Mouse (Mus musculus) brown adipose tissue, adult 24 weeks (tissue): ENCODE measurements around the gene Olfr328. TPM values are rescaled to one million over a fixed set of nuclear protein-coding genes. Genes with fewer than 3 reads are reported as not detected.
"Not testable (repeated sequence)": the region's sequence is repeated elsewhere in the genome, so short reads cannot be mapped to it uniquely, and the experiment has no call there.

Experiments used
- H3K27ac ChIP-seq: fragments of 200-500 bp; replicated peaks from 2 replicates; pipeline ENCODE4 v1.5.1; 2012; ENCODE audit warnings: low read depth, mild to moderate bottlenecking, low read length
- H3K4me1 ChIP-seq: fragments of 200-500 bp; 2 replicates; pipeline ENCODE4 v1.6.1; 2012; ENCODE audit warnings: low read length, mixed read lengths; ENCODE audit not compliant: control insufficient read depth, insufficient read depth, insufficient read length
- H3K4me3 ChIP-seq: fragments of 200-500 bp; 2 replicates; pipeline ENCODE4 v1.5.1; 2012; ENCODE audit warnings: low read depth, mild to moderate bottlenecking, low read length, moderate library complexity; ENCODE audit not compliant: insufficient read depth
- polyA plus RNA-seq: library from polyadenylated mRNA; stranded (reverse); fragments of >200 nt; gene quantifications from 2 replicates; pipeline ENCODE4 v1.2.4, GENCODE M21; 2012; ENCODE audit not compliant: missing spikeins, insufficient read depth, insufficient read length

The Olfr328 gene
- polyA plus RNA-seq, 1 experiment = not detected

DNA sequence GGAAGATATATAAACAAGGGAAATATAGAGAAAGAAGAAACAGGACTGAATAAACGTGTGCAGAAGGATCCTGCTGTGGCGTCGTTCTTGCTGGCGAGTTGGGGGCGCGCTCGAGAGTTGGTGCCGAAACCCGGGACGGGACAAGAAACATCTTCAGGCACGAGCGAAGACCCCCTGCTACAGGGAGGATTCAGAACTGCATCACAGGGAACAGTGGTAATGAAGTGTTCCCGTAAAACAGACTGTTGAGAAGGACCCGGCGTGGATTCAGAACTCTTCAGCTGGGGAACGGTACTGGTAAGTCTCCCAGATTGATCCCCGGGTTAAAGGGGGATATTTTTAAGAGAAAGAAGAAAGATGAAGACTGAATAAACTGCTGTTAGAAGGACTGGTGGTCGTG is 36.5 kb downstream of the Olfr328 start:
- not testable (repeated sequence) for H3K4me3 ChIP-seq, H3K27ac ChIP-seq, H3K4me1 ChIP-seq

DNA sequence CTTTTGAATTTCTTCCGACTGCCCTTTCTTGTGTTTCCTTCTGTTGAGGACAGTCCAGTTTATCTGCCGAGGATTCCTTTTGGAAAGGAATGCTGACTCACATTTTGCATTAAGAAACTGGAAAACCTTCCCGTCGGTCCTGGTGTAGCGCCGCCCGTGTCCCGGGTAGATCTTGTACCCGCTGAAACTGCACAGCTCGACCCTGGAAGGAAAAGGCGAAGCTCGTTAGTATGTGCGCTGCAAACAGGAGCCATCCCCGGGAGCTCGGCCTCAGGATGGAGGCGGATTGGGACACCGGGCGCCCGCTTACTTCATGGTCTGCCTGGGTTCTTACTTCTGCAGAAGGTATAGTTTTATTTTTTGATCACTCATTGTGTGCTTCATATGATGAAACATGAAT is 46.4 kb downstream of the Olfr328 start:
- H3K4me3 ChIP-seq = not testable (repeated sequence)

DNA sequence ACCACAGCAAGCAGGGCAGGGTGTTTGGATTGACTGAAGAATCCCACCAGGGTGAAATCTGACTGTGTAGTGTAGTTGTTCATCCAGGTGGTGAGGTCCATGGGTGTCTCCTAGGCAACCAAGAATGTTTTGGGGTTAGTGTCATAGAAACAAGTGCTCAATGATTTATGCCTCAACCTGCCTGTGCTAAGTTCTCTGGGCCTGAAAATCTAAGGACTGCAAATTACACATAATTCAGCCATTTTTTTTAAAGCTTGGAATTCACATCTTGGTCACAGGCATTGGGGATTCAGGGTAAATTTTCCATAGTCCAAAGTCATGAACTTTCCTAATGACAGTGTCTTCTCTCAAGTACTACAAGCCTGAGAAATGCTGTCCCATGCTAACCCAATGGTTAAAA is 53.0 kb downstream of the Olfr328 start, which contains the start of gene Olfr331:
Gene Olfr331 (minus strand): TSS at position 101 of the 400 bp plus-strand sequence.
- H3K27ac ChIP-seq, H3K4me1 ChIP-seq, H3K4me3 ChIP-seq: not testable (repeated sequence)

More for the DNA sequence above, 46.4 kb downstream of the Olfr328 start:
- not testable (repeated sequence) for H3K27ac ChIP-seq, H3K4me1 ChIP-seq

Other genes starting within 250 kb of the Olfr328 start
- gene Zfp692, start 248.6 kb downstream of the Olfr328 start, polyA plus RNA-seq = 2.0 and 2.6 TPM in 2 replicates
- gene Zfp672, start 225.3 kb downstream of the Olfr328 start, polyA plus RNA-seq = 54.9 and 75.8 TPM in 2 replicates
- gene Sh3bp5l, start 224.9 kb downstream of the Olfr328 start, polyA plus RNA-seq = 19.5 and 20.6 TPM in 2 replicates
- gene Lypd8, start 176.6 kb downstream of the Olfr328 start, polyA plus RNA-seq = not detected in 2 replicates
- gene 1810065E05Rik, start 134.5 kb downstream of the Olfr328 start, polyA plus RNA-seq = not detected in 2 replicates
- not detected in 2 replicates for gene Gm12253, start 123.1 kb downstream of the Olfr328 start, polyA plus RNA-seq
- not detected in 2 replicates for gene Lypd9, start 102.7 kb downstream of the Olfr328 start, polyA plus RNA-seq
- gene Olfr30, start 93.4 kb downstream of the Olfr328 start, polyA plus RNA-seq = not detected in 2 replicates
- not detected in 2 replicates for gene Olfr332, start 63.1 kb downstream of the Olfr328 start, polyA plus RNA-seq
- gene Olfr331, start 53.1 kb downstream of the Olfr328 start, polyA plus RNA-seq = not detected in 2 replicates
- not detected in 2 replicates for gene Olfr330, start 20.8 kb downstream of the Olfr328 start, polyA plus RNA-seq
- not detected in 2 replicates for gene Olfr329-ps, start 9.2 kb downstream of the Olfr328 start, polyA plus RNA-seq
- gene Olfr224, start 14.9 kb upstream of the Olfr328 start, polyA plus RNA-seq = not detected in 2 replicates
- not detected in 2 replicates for gene Olfr325, start 22.1 kb upstream of the Olfr328 start, polyA plus RNA-seq
- gene Olfr324, start 39.5 kb upstream of the Olfr328 start, polyA plus RNA-seq = not detected in 2 replicates
- gene 2210407C18Rik, start 60.4 kb upstream of the Olfr328 start, polyA plus RNA-seq = not detected in 2 replicates
- not detected in 2 replicates for gene Olfr323, start 74.9 kb upstream of the Olfr328 start, polyA plus RNA-seq
- gene Trim58, start 84.8 kb upstream of the Olfr328 start, polyA plus RNA-seq = not detected in 2 replicates
- gene Olfr322, start 103.1 kb upstream of the Olfr328 start, polyA plus RNA-seq = not detected in 2 replicates
- gene Olfr320, start 125.5 kb upstream of the Olfr328 start, polyA plus RNA-seq = not detected in 2 replicates
- not detected in 2 replicates for gene Olfr319, start 143.5 kb upstream of the Olfr328 start, polyA plus RNA-seq
- not detected in 2 replicates for gene Olfr318, start 168.4 kb upstream of the Olfr328 start, polyA plus RNA-seq
- gene Olfr317, start 183.6 kb upstream of the Olfr328 start, polyA plus RNA-seq = not detected in 2 replicates
- not detected in 2 replicates for gene Olfr316, start 197.1 kb upstream of the Olfr328 start, polyA plus RNA-seq
- not detected in 2 replicates for gene Olfr315, start 217.6 kb upstream of the Olfr328 start, polyA plus RNA-seq
- gene Olfr314, start 227.3 kb upstream of the Olfr328 start, polyA plus RNA-seq = not detected in 2 replicates
- not detected in 2 replicates for gene Fam183b, start 246.3 kb upstream of the Olfr328 start, polyA plus RNA-seq